Mouse (Mus musculus): Measurements from ENCODE around the gene Tsc2. TPM values are rescaled to one million over a fixed set of nuclear protein-coding genes. Genes with fewer than 3 reads are reported as not detected.

The Tsc2 gene
- polyA plus RNA-seq, 1 experiment: 49.5 TPM

- Histone ChIP-seq H3K4me2 (ENCODE audit: low read depth) (no peak overlapping the region), H3ac (ENCODE audit: control insufficient read depth, insufficient read length) (no peak overlapping the region), H3K4me3 (no peak overlapping the region), H3K79me2 (ENCODE audit: control insufficient read depth, insufficient read depth) (no peaks in the 10 kb centered on the region), H3K36me3 (ENCODE audit: control insufficient read depth, insufficient read depth) (no peaks in the 10 kb centered on the region), H3K27me3 (ENCODE audit: control insufficient read depth, insufficient read depth, insufficient read length) (no peaks in the 10 kb centered on the region)
- no peak for TF ChIP-seq TCF3 (IDR thresholded peaks at IDR 0.05; ENCODE audit: insufficient read length, low read depth)
- no peak for TF ChIP-seq E2F4 (IDR thresholded peaks at IDR 0.05; ENCODE audit: insufficient read depth)
- TF ChIP-seq MAX (IDR thresholded peaks at IDR 0.05; ENCODE audit: low read depth): no peak
- TF ChIP-seq REST (IDR thresholded peaks at IDR 0.05; ENCODE audit: insufficient read depth, insufficient read length): no peak
- no peak for TF ChIP-seq CEBPB (IDR thresholded peaks at IDR 0.05; ENCODE audit: insufficient read depth, poor library complexity, severe bottlenecking)
- no peak for TF ChIP-seq MYOD1 (IDR thresholded peaks at IDR 0.05; ENCODE audit: control insufficient read depth in 1 of 3, insufficient read length in 2 of 3, low read depth in 2 of 3)
- no peak for TF ChIP-seq USF1 (IDR thresholded peaks at IDR 0.05; ENCODE audit: low read depth)
- TF ChIP-seq MYOG (IDR thresholded peaks at IDR 0.05; ENCODE audit: control insufficient read depth in 1 of 3, insufficient read depth in 1 of 3, insufficient read length in 2 of 3, low read depth in 2 of 3): no peak
- no peak for TF ChIP-seq TCF12 (IDR thresholded peaks at IDR 0.05; ENCODE audit: insufficient read depth, poor library complexity, severe bottlenecking)
- TF ChIP-seq POLR2A (IDR thresholded peaks at IDR 0.05; ENCODE audit: insufficient read length, low read depth): no peak
- no peak for TF ChIP-seq POLR2AphosphoS2 (IDR thresholded peaks at IDR 0.05; ENCODE audit: insufficient read length, low read depth)
- TF ChIP-seq SRF (IDR thresholded peaks at IDR 0.05; ENCODE audit: control insufficient read depth, insufficient read length, low read depth): no peak
Observed at GRCm38 (mm10) chr17:24638214-24638613, 5.8 kb upstream of the Tsc2 start.

- Histone ChIP-seq H3K4me2 (ENCODE audit: low read depth) (no peak overlapping the region), H3ac (ENCODE audit: control insufficient read depth, insufficient read length) (no peak overlapping the region), H3K79me2 (ENCODE audit: control insufficient read depth, insufficient read depth) (peaks cover 4% of the 10 kb centered on the region), H3K36me3 (ENCODE audit: control insufficient read depth, insufficient read depth) (no peaks in the 10 kb centered on the region), H3K4me3 (no peak overlapping the region), H3K27me3 (ENCODE audit: control insufficient read depth, insufficient read depth, insufficient read length) (no peaks in the 10 kb centered on the region)
- peak in 1 of 3 experiments; percentile 21 for TF ChIP-seq MYOG (IDR thresholded peaks at IDR 0.05; ENCODE audit: control insufficient read depth in 1 of 3, insufficient read depth in 1 of 3, insufficient read length in 2 of 3, low read depth in 2 of 3)
- TF ChIP-seq E2F4 (IDR thresholded peaks at IDR 0.05; ENCODE audit: insufficient read depth): no peak
- peak in 1 of 3 experiments; percentile 16 for TF ChIP-seq MYOD1 (IDR thresholded peaks at IDR 0.05; ENCODE audit: control insufficient read depth in 1 of 3, insufficient read length in 2 of 3, low read depth in 2 of 3)
Observed at GRCm38 (mm10) chr17:24636781-24637481, 4.5 kb upstream of the Tsc2 start.

- Histone ChIP-seq H3K36me3 (ENCODE audit: control insufficient read depth, insufficient read depth) (no peaks in the 10 kb centered on the region), H3K4me3 (no peak overlapping the region), H3ac (ENCODE audit: control insufficient read depth, insufficient read length) (no peak overlapping the region), H3K4me2 (ENCODE audit: low read depth) (no peak overlapping the region), H3K27me3 (ENCODE audit: control insufficient read depth, insufficient read depth, insufficient read length) (no peaks in the 10 kb centered on the region), H3K79me2 (ENCODE audit: control insufficient read depth, insufficient read depth) (peaks cover 6% of the 10 kb centered on the region)
- TF ChIP-seq E2F4 (IDR thresholded peaks at IDR 0.05; ENCODE audit: insufficient read depth): no peak
- TF ChIP-seq MYOD1 (IDR thresholded peaks at IDR 0.05; ENCODE audit: control insufficient read depth in 1 of 3, insufficient read length in 2 of 3, low read depth in 2 of 3): no peak
- TF ChIP-seq MYOG (IDR thresholded peaks at IDR 0.05; ENCODE audit: control insufficient read depth in 1 of 3, insufficient read depth in 1 of 3, insufficient read length in 2 of 3, low read depth in 2 of 3): no peak
- no peak for TF ChIP-seq TCF3 (IDR thresholded peaks at IDR 0.05; ENCODE audit: insufficient read length, low read depth)
- TF ChIP-seq SRF (IDR thresholded peaks at IDR 0.05; ENCODE audit: control insufficient read depth, insufficient read length, low read depth): no peak
- no peak for TF ChIP-seq REST (IDR thresholded peaks at IDR 0.05; ENCODE audit: insufficient read depth, insufficient read length)
Observed at GRCm38 (mm10) chr17:24635694-24636093, 3.3 kb upstream of the Tsc2 start.

- TF ChIP-seq REST (IDR thresholded peaks at IDR 0.05; ENCODE audit: insufficient read depth, insufficient read length) (no peak), SRF (IDR thresholded peaks at IDR 0.05; ENCODE audit: control insufficient read depth, insufficient read length, low read depth) (no peak), CEBPB (IDR thresholded peaks at IDR 0.05; ENCODE audit: insufficient read depth, poor library complexity, severe bottlenecking) (no peak), E2F4 (IDR thresholded peaks at IDR 0.05; ENCODE audit: insufficient read depth) (no peak), MYOD1 (IDR thresholded peaks at IDR 0.05; ENCODE audit: control insufficient read depth in 1 of 3, insufficient read length in 2 of 3, low read depth in 2 of 3) (no peak), POLR2AphosphoS2 (IDR thresholded peaks at IDR 0.05; ENCODE audit: insufficient read length, low read depth) (no peak), POLR2A (IDR thresholded peaks at IDR 0.05; ENCODE audit: insufficient read length, low read depth) (no peak), TCF12 (IDR thresholded peaks at IDR 0.05; ENCODE audit: insufficient read depth, poor library complexity, severe bottlenecking) (no peak), TCF3 (IDR thresholded peaks at IDR 0.05; ENCODE audit: insufficient read length, low read depth) (no peak)
- Histone ChIP-seq H3K4me3 (no peak overlapping the region), H3ac (ENCODE audit: control insufficient read depth, insufficient read length) (no peak overlapping the region), H3K27me3 (ENCODE audit: control insufficient read depth, insufficient read depth, insufficient read length) (no peaks in the 10 kb centered on the region), H3K4me2 (ENCODE audit: low read depth) (no peak overlapping the region), H3K79me2 (ENCODE audit: control insufficient read depth, insufficient read depth) (peaks cover 6% of the 10 kb centered on the region), H3K36me3 (ENCODE audit: control insufficient read depth, insufficient read depth) (no peaks in the 10 kb centered on the region)
Observed at GRCm38 (mm10) chr17:24635024-24635423, 2.6 kb upstream of the Tsc2 start.

GRCm38 (mm10) chr17:24633831-24634230 lies 1.4 kb upstream of the Tsc2 start:
- peaks cover 6% of the 10 kb centered on the region for H3K79me2 ChIP-seq (ENCODE audit: control insufficient read depth, insufficient read depth)
- H3K36me3 ChIP-seq (ENCODE audit: control insufficient read depth, insufficient read depth): peaks cover 3% of the 10 kb centered on the region
- no peak overlapping the region for H3ac ChIP-seq (ENCODE audit: control insufficient read depth, insufficient read length)
- peak overlapping the region; percentile 77 for H3K4me3 ChIP-seq
- H3K27me3 ChIP-seq (ENCODE audit: control insufficient read depth, insufficient read depth, insufficient read length): no peaks in the 10 kb centered on the region
- no peak overlapping the region for H3K4me2 ChIP-seq (ENCODE audit: low read depth)
- TF ChIP-seq E2F4 (IDR thresholded peaks at IDR 0.05; ENCODE audit: insufficient read depth) (no peak), POLR2AphosphoS2 (IDR thresholded peaks at IDR 0.05; ENCODE audit: insufficient read length, low read depth) (no peak), MYOD1 (IDR thresholded peaks at IDR 0.05; ENCODE audit: control insufficient read depth in 1 of 3, insufficient read length in 2 of 3, low read depth in 2 of 3) (no peak), TCF3 (IDR thresholded peaks at IDR 0.05; ENCODE audit: insufficient read length, low read depth) (no peak), POLR2A (IDR thresholded peaks at IDR 0.05; ENCODE audit: insufficient read length, low read depth) (no peak)
